6 mouse cellular contexts compared by ENCODE assay signal in the genomic region with DNA sequence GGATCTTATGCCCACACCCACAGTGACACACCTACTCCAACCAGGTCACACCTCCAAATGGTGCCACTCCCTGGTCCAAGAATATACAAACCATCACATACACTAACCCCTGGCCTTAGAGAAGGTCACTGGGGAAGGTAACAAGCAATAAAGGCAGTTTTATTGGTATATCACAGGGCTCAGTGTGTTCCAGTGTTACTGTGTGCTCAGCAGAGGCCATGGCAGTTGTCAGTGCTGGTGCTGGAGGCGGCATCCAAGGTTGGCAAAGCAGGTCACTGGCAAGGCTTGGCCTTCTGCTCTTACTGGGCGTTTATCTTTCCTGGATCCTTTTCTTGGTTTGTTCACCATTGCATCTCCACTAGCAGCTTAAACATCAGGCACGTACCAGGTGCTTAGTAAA.
"Had no signal": no experiment of that assay in that cellular context is flagged by ENCODE, and none has a peak within 500 bp of the region (broad histone marks: within the 10 kb centered on the region; RNA-seq: fewer than 3 reads in every experiment).

No protein-coding gene starts in this region.

- H3K27ac ChIP-seq: limb, embryonic 15.5 days; liver, embryonic 13.5 days; midbrain, embryonic 12.5 days had no signal

- H3K4me3 ChIP-seq: limb, embryonic 15.5 days; liver, embryonic 13.5 days; midbrain, embryonic 12.5 days had no signal

- H3K9ac ChIP-seq: limb, embryonic 15.5 days; liver, embryonic 13.5 days; midbrain, embryonic 12.5 days had no signal

- H3K27me3 ChIP-seq: limb, embryonic 15.5 days; liver, embryonic 13.5 days; midbrain, embryonic 12.5 days had no signal

- H3K4me2 ChIP-seq: limb, embryonic 15.5 days; liver, embryonic 13.5 days; midbrain, embryonic 12.5 days had no signal

- DNase-seq: kidney, adult 8-10 months; kidney, postnatal 25 days; liver, embryonic 13.5 days; thymus, postnatal 4 days had no signal

- H3K36me3 ChIP-seq: liver, embryonic 13.5 days had no signal

- H3K9me3 ChIP-seq: limb, embryonic 15.5 days; liver, embryonic 13.5 days had no signal
